Mouse (Mus musculus): ENCODE measurements at regions not wholly inside any gene's neighbourhood (a gene's known extent, or its start where the extent isn't known, plus 50 kb on each side); places are given as distances from the start of the nearest gene placed in this dataset.

- TF ChIP-seq CTCF (IDR thresholded peaks at IDR 0.05; ENCODE audit: control insufficient read depth, insufficient read depth, insufficient read length) (no peak), CEBPB (IDR thresholded peaks at IDR 0.05; ENCODE audit: low read depth) (no peak)
These were observed 230.0 kb upstream of the Mki67 start for GRCm38 (mm10) chr7:135946071-135946646.
